Mouse (Mus musculus) megakaryocyte, embryonic 14.5 days (primary cell): Measurements from ENCODE around the gene Cdk7. TPM values are rescaled to one million over a fixed set of nuclear protein-coding genes. Genes with fewer than 3 reads are reported as not detected.
"Not testable (repeated sequence)": the region's sequence is repeated elsewhere in the genome, so short reads cannot be mapped to it uniquely, and the experiment has no call there.

Experiments used
- H3K27me3 ChIP-seq: replicated peaks from 2 replicates; pipeline ENCODE3; 2012; ENCODE audit warnings: inconsistent platforms
- H3K36me3 ChIP-seq: replicated peaks from 2 replicates; pipeline ENCODE3; 2012; ENCODE audit warnings: low read length, inconsistent platforms, mixed read lengths
- H3K4me1 ChIP-seq: 2 replicates; pipeline ENCODE4 v1.6.1; 2012; ENCODE audit warnings: inconsistent platforms
- H3K4me3 ChIP-seq: replicated peaks from 2 replicates; pipeline ENCODE3; 2012; ENCODE audit warnings: moderate library complexity, mild to moderate bottlenecking, inconsistent platforms
- H3K9me3 ChIP-seq: 2 replicates; pipeline ENCODE4 v1.6.1; 2012; ENCODE audit warnings: inconsistent platforms
- FLI1 ChIP-seq: IDR thresholded peaks from 2 replicates; pipeline ENCODE4 v1.6.1; 2012; ENCODE audit warnings: low read length, inconsistent platforms, mixed read lengths
- GATA1 ChIP-seq: IDR thresholded peaks from 3 replicates; pipeline ENCODE4 v1.6.1; 2012; ENCODE audit warnings: mixed read lengths, low read length, inconsistent platforms, borderline replicate concordance
- polyA plus RNA-seq: library from polyadenylated mRNA; stranded (reverse); fragments of >175 nt; gene quantifications from 2 replicates; pipeline ENCODE4 v1.2.3, GENCODE M21; 2012; ENCODE audit warnings: low replicate concordance; ENCODE audit not compliant: insufficient read depth

The Cdk7 gene
- polyA plus RNA-seq, 1 experiment, result 19.6 TPM

GRCm38 (mm10) chr13:100751402-100751801 is 20.7 kb upstream of the Cdk7 start:
- peaks cover 4% of the 10 kb centered on the region for H3K36me3 ChIP-seq
- TF ChIP-seq GATA1 (no peak), FLI1 (no peak)
- peaks cover 6% of the 10 kb centered on the region; the same call in 1 of the 2 replicates for H3K9me3 ChIP-seq
- no peak overlapping the region for H3K4me3 ChIP-seq
- peaks cover 51% of the 10 kb centered on the region for H3K4me1 ChIP-seq
- no peaks in the 10 kb centered on the region for H3K27me3 ChIP-seq

GRCm38 (mm10) chr13:100750799-100751198 is 20.1 kb upstream of the Cdk7 start:
- Histone ChIP-seq H3K4me1 (peaks cover 45% of the 10 kb centered on the region), H3K36me3 (no peaks in the 10 kb centered on the region), H3K9me3 (peaks cover under 1% of the 10 kb centered on the region; the same call in 1 of the 2 replicates), H3K4me3 (no peak overlapping the region), H3K27me3 (no peaks in the 10 kb centered on the region)
- TF ChIP-seq FLI1, result no peak
- TF ChIP-seq GATA1, result no peak

DNA sequence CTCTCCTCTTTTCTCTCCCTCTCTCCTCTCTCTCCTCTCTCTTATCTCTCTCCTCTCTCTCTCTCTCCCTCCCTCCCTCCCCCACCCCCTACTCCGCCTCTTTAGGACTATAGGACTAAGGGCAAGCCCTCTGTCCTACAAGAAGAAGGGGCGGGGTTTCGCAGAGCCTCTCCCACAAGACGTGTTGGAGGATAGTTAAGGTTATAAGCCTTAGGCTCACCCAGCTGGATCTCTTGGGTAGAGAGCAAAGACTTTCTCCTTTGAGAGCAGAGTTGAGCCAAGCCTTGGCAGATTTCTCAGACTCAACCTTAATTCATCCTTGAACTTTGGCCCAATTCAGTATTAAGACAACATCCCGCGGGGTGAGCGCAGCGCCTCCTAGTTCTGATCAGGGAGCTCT is 17.9 kb upstream of the Cdk7 start:
- Histone ChIP-seq H3K27me3 (no peaks in the 10 kb centered on the region), H3K4me1 (peaks cover 41% of the 10 kb centered on the region), H3K36me3 (no peaks in the 10 kb centered on the region), H3K4me3 (no peak overlapping the region), H3K9me3 (no peaks in the 10 kb centered on the region)
- TF ChIP-seq FLI1 (no peak), GATA1 (no peak)

DNA sequence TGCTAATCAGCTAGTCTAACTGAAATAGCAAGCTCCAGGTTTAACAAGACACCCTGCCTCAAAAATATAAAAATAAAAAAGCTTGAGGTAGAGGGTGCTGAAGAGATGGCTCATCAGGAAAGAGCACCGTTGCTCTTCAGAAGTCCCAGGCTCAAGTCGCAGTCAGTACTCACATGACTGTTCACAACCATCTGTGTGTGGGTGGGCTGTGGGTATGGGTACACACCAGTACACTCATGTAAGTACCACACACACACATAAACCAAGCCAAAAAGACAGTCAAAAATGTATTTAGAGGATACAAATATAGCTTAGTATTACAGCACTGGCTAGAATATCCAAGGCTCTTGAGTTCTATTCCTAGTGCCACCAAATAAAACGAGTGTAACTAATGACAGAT is 15.4 kb upstream of the Cdk7 start:
- H3K36me3 ChIP-seq, result peaks cover 5% of the 10 kb centered on the region
- peaks cover 45% of the 10 kb centered on the region for H3K4me1 ChIP-seq
- no peak for TF ChIP-seq GATA1
- TF ChIP-seq FLI1, result no peak

DNA sequence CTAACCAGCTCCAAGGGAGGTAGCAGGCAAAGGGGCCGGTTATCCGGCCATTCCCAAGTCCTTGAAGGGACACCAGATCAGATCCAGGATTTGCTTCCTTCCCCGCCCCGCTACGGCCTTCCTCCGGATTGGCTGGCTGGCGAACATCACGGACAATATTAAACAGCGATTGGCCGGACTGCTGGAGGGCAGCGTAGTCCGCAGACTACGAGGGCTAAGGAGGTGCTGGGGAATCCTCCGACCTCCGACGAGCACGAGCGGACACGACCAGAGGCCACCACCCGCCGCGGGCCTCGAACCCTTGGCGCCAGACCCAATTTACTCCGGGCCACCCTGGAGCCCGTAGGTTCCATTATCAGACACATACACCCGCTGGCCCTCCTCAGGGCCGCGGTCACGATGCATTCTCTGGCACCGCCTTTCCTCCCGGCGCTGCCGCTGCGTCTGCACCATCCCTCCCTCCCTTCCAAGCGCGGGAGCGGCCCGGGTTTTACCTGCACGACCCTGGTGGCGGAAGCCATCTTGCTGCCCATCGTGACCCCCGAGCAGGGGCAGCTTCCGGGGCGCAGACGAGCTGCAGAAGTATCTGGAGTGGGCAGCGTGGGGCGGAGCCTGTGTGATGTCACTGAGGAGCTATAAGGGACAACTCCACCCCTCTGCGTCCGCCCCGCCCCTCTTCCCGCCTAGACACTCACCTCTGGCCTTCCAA is 13.5 kb upstream of the Cdk7 start, which contains the start of gene Mrps36:
Mrps36 (minus strand) TSS at position 624 of the 709 bp plus-strand sequence.
- peaks cover 36% of the 10 kb centered on the region for H3K4me1 ChIP-seq
- TF ChIP-seq GATA1, result no peak
- TF ChIP-seq FLI1, result no peak
- H3K4me3 ChIP-seq, result peak within 1 kb of the TSS; percentile 93
- H3K9me3 ChIP-seq, result no peaks in the 10 kb centered on the region
- no peaks in the 10 kb centered on the region for H3K27me3 ChIP-seq
- peaks cover 21% of the 10 kb centered on the region for H3K36me3 ChIP-seq

More for the DNA sequence above, 15.4 kb upstream of the Cdk7 start:
- no peaks in the 10 kb centered on the region for H3K27me3 ChIP-seq
- no peak overlapping the region for H3K4me3 ChIP-seq
- no peaks in the 10 kb centered on the region for H3K9me3 ChIP-seq

GRCm38 (mm10) chr13:100743346-100744035 is 12.8 kb upstream of the Cdk7 start:
- H3K27me3 ChIP-seq, result no peaks in the 10 kb centered on the region
- peaks cover 36% of the 10 kb centered on the region for H3K4me1 ChIP-seq
- peaks cover 28% of the 10 kb centered on the region for H3K36me3 ChIP-seq
- peak overlapping the region; percentile 93 for H3K4me3 ChIP-seq
- no peak; the same call in 2 of the 3 replicates for TF ChIP-seq GATA1
- no peaks in the 10 kb centered on the region for H3K9me3 ChIP-seq

DNA sequence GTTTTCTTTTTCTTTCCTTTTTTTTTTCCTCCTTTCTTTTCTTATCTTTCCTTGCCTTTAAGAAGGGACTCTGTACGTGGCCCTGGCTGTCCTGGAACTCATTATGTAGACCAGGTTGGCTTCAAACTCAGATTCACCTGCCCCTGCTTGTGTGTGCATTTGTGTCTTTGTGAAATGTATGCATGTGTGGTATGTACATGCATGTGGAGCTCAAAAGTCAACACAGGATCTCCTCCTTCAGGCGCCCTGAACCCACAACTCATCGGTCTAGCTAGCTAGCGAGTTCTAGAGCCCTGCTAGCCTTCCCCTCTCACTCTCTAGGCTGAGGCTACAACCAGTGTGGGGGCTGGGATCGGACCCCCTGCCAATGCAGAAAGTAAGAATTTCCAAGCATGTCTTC is 12.1 kb upstream of the Cdk7 start:
- Histone ChIP-seq H3K36me3 (peaks cover 34% of the 10 kb centered on the region), H3K27me3 (no peaks in the 10 kb centered on the region), H3K4me1 (peaks cover 36% of the 10 kb centered on the region), H3K9me3 (no peaks in the 10 kb centered on the region), H3K4me3 (peak overlapping the region; percentile 73)
- TF ChIP-seq FLI1 (no peak), GATA1 (no peak)

DNA sequence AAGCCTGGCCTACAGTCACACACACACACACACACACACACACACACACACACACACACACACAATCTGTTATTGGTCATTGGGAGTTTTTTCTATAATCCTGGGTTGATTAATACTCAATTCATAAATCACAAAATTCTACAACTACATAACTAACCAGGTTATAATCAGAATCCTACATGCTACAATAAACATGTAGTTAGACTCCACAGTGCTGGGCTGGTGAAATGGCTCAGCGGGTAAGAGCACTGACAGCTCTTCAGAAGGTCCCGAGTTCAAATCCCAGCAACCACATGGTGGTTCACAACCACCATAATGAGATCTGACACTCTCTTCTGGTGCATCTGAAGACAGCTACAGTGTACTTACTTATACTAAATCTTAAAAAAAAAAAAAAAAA is 2.0 kb upstream of the Cdk7 start:
- no peaks in the 10 kb centered on the region for H3K9me3 ChIP-seq
- peaks cover 18% of the 10 kb centered on the region for H3K4me1 ChIP-seq
- peaks cover 34% of the 10 kb centered on the region for H3K36me3 ChIP-seq
- H3K4me3 ChIP-seq, result no peak overlapping the region
- TF ChIP-seq FLI1 (no peak), GATA1 (no peak)
- H3K27me3 ChIP-seq, result no peaks in the 10 kb centered on the region

- Histone ChIP-seq H3K4me1 (peaks cover 26% of the 10 kb centered on the region), H3K4me3 (peak overlapping the region; percentile 96), H3K36me3 (peaks cover 39% of the 10 kb centered on the region)
- H3K9me3 ChIP-seq, H3K27me3 ChIP-seq: not testable (repeated sequence)
Measured at GRCm38 (mm10) chr13:100731462-100732046, 815 bp upstream of the Cdk7 start.
